Mouse (Mus musculus) hematopoietic stem cell, adult 5-6 weeks (primary cell): ENCODE results near the gene Gm5426. TPM values are rescaled to one million over a fixed set of nuclear protein-coding genes. Genes with fewer than 3 reads are reported as not detected.
"Not testable (repeated sequence)": the region's sequence is repeated elsewhere in the genome, so short reads cannot be mapped to it uniquely, and the experiment has no call there.

Experiments
- ATAC-seq, 2 experiments: fragments of 125-278 bp in 1 of 2; replicated peaks in 1 of 2; 2 replicates each; pipeline ENCODE4 v1.8.0; 2016 to 2017; ENCODE audit warnings: inconsistent platforms in 2 of 2, mild to moderate bottlenecking in 2 of 2, moderate number of reproducible peaks in 2 of 2, low read depth in 1 of 2, moderate TSS enrichment in 1 of 2; ENCODE audit not compliant: low FRiP score in 2 of 2, poor library complexity in 2 of 2, severe bottlenecking in 2 of 2, insufficient read depth in 1 of 2, low TSS enrichment in 1 of 2
- total RNA-seq: library from RNA; stranded (forward); fragments of 172-1452, 232-1000 nt; gene quantifications from 2 replicates; pipeline ENCODE4 v1.2.3, GENCODE M21; 2017

Gene Gm5426
- total RNA-seq, 1 experiment from 2014 or later = not detected

GRCm38 (mm10) chr10:96129213-96129612 lies 7.2 kb upstream of the Gm5426 start:
- ATAC-seq = no peak

DNA sequence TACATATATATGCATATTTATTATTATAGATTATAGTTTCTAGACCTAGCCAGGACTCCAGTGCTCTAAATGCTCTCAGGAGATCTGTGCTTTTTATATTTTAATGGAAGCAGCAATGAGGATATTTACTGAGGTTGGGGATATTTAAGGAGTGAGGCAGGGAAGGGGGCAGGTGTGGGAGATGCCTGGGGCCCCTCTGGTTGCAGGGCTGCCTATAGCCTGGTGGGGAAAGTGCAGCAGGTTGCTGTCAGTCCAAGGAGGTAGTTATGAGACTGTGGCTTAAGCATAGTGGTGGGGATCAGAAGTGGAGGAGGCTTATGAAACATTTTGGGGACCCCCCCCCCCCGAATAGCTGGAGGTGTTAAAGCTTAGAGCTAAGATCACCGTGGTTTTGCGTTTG lies 6.0 kb upstream of the Gm5426 start:
- no peak for ATAC-seq

DNA sequence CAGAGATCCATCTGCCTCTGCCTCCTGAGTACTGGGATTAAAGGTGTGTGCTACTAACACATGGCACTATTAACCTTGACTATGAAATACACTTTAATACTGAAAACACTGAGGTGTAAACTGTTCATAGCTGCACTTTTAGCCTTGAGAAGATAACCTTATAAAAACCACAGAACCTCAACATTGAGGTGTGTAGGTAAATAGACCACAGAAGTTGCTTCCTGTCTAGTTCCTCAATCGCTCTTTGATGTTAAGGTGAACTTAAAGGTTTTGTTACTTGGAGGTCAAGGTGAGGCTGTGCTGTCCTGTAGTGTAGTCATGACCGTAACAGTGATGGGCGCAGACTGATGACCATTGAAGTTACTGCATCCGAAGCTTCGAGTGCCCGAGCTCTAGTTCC lies 5.3 kb upstream of the Gm5426 start:
- no peak for ATAC-seq

- peak; percentile 78 to 81 for ATAC-seq
These were observed 4.2 kb upstream of the Gm5426 start for GRCm38 (mm10) chr10:96132161-96132560.

DNA sequence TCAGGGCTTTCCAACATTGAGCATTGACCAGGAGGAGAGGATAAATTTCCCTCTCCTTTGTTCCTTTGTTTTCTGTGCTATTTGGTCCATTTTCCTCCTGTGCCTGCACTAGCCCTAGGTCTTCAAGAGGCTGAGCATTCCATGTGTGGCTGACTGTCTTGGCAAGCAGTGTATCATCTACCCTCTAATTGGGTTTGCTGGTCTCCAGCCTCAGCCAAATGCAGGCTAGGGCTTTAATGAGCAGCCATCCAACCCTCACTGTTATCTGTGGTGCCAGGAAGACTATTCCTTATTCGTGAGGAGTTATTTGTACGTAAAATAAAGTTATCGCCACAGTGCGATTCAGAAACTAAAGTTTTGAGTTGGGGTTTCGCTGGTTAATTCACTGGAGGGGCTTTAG lies 2.2 kb downstream of the Gm5426 start:
- no peak for ATAC-seq

GRCm38 (mm10) chr10:96139274-96139673 lies 2.9 kb downstream of the Gm5426 start:
- not testable (repeated sequence) for ATAC-seq

DNA sequence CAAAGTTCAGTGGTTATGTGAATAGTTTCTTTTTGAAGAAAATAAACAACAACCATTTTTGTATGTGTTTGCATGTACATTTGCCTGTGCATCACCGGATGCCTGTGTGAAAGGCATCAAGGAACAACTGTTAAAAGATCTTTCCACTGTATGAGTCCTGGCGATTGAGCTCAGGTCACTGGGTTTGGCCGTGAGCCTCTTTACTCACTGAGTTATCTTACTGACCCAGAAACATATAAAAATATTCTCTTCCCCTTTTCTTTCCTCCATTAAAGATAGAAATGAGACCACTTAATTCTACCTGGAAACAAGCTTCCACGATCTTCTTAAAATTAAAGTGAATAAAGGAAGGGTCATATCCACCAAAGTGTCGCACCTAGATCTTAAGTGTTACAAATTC lies 10.2 kb downstream of the Gm5426 start:
- ATAC-seq = no peak

DNA sequence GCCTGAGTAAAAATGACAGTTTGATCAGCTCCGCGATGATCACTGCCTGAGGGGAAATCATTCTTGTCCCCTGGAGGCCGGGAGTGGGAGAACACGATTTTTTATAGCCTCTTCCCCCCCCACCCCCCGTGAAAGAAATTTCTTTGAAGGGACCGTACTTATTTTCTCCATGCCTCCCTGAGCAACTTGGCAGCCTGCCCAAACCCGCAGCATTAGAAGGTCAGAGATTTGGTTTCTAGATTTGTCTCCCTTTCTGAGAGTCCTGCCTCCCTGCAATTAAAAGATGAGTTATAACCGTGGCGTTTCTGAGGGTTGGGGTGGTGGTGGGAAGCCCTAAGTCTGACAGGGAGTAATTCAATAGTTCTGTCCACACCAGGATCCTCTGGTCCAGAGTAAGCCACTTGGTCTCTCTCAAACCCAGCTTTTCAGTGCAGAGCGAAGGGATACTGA lies 11.9 kb downstream of the Gm5426 start:
- no peak; a peak in 1 of 4 replicates for ATAC-seq

DNA sequence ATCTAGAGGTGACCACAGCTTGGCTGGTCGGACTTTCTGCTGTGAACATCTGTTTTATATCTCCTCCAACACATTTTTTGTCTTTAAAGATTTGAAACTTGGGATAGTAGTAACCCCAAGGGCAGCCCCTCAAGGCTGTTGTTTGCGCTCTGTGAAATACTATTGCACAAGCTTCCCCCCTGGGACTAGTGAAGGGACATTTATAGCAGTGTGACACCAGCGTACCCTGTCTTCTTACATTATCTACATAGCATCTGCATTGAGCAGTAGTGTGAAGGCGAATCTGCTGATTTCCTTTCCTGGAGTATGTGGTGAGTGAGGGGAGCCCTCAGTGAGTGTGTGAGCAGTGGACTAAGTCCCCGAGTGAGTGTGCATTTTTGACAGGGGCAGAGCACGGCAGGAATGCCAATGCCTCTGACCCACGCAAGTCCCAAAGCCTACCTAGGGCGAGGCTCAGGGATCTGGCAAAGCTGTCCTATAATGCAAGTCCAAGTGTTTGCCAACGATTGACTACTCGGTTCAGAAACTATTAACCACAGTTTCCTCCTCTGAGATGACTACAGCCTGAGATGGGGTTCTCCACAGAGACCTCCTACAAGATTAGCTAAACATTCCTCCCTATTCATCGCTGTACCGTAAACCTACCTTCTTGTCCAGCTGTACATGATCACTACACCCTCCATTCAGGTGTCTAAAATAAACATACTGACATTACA lies 14.2 kb downstream of the Gm5426 start:
- peak; percentile 17 to 59; a peak in 2 of 4 replicates for ATAC-seq

GRCm38 (mm10) chr10:96153315-96153714 lies 16.9 kb downstream of the Gm5426 start:
- no peak for ATAC-seq

GRCm38 (mm10) chr10:96162975-96163706 lies 26.7 kb downstream of the Gm5426 start:
- peak in 1 of 2 experiments; percentile 77; a peak in 1 of 4 replicates for ATAC-seq

GRCm38 (mm10) chr10:96163791-96164190 lies 27.4 kb downstream of the Gm5426 start:
- peak in 1 of 2 experiments; percentile 32; a peak in 1 of 4 replicates for ATAC-seq

DNA sequence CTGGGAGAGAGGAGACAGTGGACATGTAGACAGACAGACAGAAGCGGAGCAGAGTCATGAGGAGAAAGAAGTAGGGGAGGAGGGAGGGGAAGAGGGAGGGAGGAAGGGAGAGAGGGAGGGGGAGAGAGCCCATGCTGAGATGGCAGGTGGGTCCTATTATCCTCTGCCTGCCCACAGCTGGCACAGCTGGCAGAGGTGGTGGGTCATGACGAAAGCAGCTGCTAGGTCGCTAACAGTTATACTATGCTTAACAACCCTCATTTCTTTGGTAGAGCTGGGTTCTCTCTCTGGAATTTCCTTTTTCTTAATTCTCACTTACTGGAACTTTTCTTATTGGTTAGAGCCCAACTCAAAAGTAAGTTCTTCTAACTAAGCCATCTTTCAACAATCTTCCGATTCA lies 28.9 kb downstream of the Gm5426 start:
- ATAC-seq = no peak

DNA sequence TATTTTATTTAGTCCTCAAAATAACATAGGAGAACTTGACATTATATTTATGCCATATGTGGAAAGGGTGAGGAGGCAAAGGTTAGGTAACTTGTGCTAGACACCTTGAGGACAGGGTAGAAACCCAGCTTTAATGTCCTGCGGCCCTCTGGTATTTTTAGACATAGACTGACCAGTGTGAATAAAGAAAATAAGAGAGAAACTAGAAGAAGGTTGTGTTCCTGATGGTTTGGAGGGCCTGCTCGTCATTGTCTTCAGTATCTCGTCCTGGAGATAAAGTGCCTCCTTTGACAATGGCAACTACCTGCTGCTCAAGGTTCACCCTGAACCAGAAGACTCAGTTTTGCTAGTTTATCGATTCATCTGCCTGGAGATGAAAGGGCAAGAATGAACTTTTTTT lies 32.6 kb downstream of the Gm5426 start:
- no peak for ATAC-seq

DNA sequence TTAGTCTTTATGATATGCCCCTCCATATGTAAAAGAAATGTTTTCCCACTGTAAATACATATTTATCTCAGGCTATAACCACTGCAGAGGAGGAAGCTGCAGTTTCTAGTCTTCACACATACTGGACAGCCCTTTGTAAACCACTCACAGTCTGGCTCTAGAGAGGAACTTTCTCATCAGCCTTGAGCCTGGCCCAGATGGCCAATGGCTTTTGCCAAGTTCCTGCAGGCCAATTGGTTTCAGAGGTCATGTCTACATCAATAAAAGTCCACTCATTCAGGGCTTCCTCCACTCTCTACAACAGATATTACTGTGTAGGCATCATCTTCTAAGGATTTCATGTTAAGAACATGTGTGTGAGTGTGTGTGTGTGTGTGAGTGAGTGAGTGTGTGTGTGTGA lies 35.1 kb downstream of the Gm5426 start:
- no peak for ATAC-seq

DNA sequence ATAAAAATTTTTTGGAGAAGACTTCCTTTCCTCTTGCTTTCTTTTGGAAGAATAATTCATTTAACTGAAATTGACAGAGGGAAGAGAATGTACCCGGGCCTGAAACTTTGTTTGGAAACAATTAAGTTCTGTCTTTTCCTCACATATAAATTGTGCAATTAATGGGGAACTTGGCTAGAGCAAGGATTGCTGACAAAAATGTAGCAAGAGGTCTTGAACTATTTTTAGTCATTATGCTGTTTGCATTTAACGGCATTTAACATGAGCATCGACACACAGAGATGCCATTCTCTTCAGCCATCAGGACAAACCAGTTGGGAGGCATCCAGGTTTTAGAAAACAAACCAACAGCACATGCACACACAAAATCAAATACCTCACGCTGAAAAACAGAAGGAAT lies 36.6 kb downstream of the Gm5426 start:
- ATAC-seq = peak in 1 of 2 experiments; percentile 48; a peak in 1 of 4 replicates

GRCm38 (mm10) chr10:96173771-96174170 lies 37.4 kb downstream of the Gm5426 start:
- ATAC-seq = no peak

GRCm38 (mm10) chr10:96176916-96177315 lies 40.5 kb downstream of the Gm5426 start:
- ATAC-seq = no peak
